Mouse (Mus musculus) ovary, adult 2 months (tissue): Measurements from ENCODE around the gene Agxt. TPM values are rescaled to one million over a fixed set of nuclear protein-coding genes. Genes with fewer than 3 reads are reported as not detected.

Experiments used
- polyA plus RNA-seq: library from polyadenylated mRNA; depleted of rRNA; stranded (reverse); fragments of >200 nt; gene quantifications from 2 replicates; pipeline ENCODE4 v1.2.3, GENCODE M21; 2012; rRNA removed

Gene Agxt
- polyA plus RNA-seq = 0.53 TPM in 1 of 2 replicates, not detected in the other

GRCm38 (mm10) chr1:93135036-93135526 lies at the start of gene Agxt:
Gene Agxt, plus strand, starts transcription at chr1:93135240.

GRCm38 (mm10) chr1:93101571-93102061 lies 33.4 kb upstream of the Agxt start, which contains the start of gene Kif1a:
Gene Kif1a, minus strand, starts transcription at chr1:93101951.

GRCm38 (mm10) chr1:93160501-93161133 lies 25.6 kb downstream of the Agxt start, which contains the start of gene 2310007B03Rik:
Gene 2310007B03Rik, minus strand, starts transcription at chr1:93160948.

GRCm38 (mm10) chr1:93168295-93168775 lies 33.3 kb downstream of the Agxt start, which contains the start of gene Crocc2:
Gene Crocc2, plus strand, starts transcription at chr1:93168725.

Other genes starting within 250 kb of the Agxt start
- gene Ankmy1, start 232.3 kb upstream of the Agxt start, polyA plus RNA-seq = 0.60 and 0.76 TPM in 2 replicates
- 44.4 and 52.9 TPM in 2 replicates for gene Dusp28, start 228.3 kb upstream of the Agxt start, polyA plus RNA-seq
- gene Rnpepl1, start 224.5 kb upstream of the Agxt start, polyA plus RNA-seq = 211 and 246 TPM in 2 replicates
- 50.7 and 56.3 TPM in 2 replicates for gene Capn10, start 200.9 kb upstream of the Agxt start, polyA plus RNA-seq
- 4.5 and 4.9 TPM in 2 replicates for gene Gpr35, start 184.4 kb upstream of the Agxt start, polyA plus RNA-seq
- gene Aqp12, start 128.9 kb upstream of the Agxt start, polyA plus RNA-seq = 0.87 and 2.1 TPM in 2 replicates
- gene Kif1a, start 33.3 kb upstream of the Agxt start, polyA plus RNA-seq = 6.2 and 7.1 TPM in 2 replicates
- gene 2310007B03Rik, start 25.7 kb downstream of the Agxt start, polyA plus RNA-seq = 3.8 and 4.7 TPM in 2 replicates
- gene Crocc2, start 33.5 kb downstream of the Agxt start, polyA plus RNA-seq = 5.7 and 6.2 TPM in 2 replicates
- 53.1 and 54.4 TPM in 2 replicates for gene Sned1, start 100.6 kb downstream of the Agxt start, polyA plus RNA-seq
- 6.7 and 8.5 TPM in 2 replicates for gene Mterf4, start 170.7 kb downstream of the Agxt start, polyA plus RNA-seq
- gene Ppp1r7, start 207.6 kb downstream of the Agxt start, polyA plus RNA-seq = 2.9 and 3.9 TPM in 2 replicates
- 3.8 and 6.9 TPM in 2 replicates for gene Pask, start 208.2 kb downstream of the Agxt start, polyA plus RNA-seq
- gene Ano7, start 238.7 kb downstream of the Agxt start, polyA plus RNA-seq = 0.23 and 0.34 TPM in 2 replicates